Mouse (Mus musculus): Measurements from ENCODE around the gene Cdv3. TPM values are rescaled to one million over a fixed set of nuclear protein-coding genes. Genes with fewer than 3 reads are reported as not detected.

The Cdv3 gene
- total RNA-seq, 1 experiment from 2014 or later = 208 TPM

Other genes with a start within 250 kb of the Cdv3 start
- 27.0 and 32.0 TPM in 2 replicates for gene Srprb, start 163.7 kb downstream of the Cdv3 start, total RNA-seq (2021)
- 15.2 and 22.4 TPM in 2 replicates for gene Gm20425, start 135.5 kb downstream of the Cdv3 start, total RNA-seq (2021)
- 247 and 3,461 TPM in 2 replicates for gene Trf, start 135.4 kb downstream of the Cdv3 start, total RNA-seq (2021)
- gene 1300017J02Rik, start 60.8 kb downstream of the Cdv3 start, total RNA-seq (2021) = 3.2 and 39.5 TPM in 2 replicates
- 41.9 and 47.4 TPM in 2 replicates for gene Topbp1, start 60.6 kb downstream of the Cdv3 start, total RNA-seq (2021)
- gene Bfsp2, start 114.6 kb upstream of the Cdv3 start, total RNA-seq (2021) = not detected in 2 replicates